Mouse (Mus musculus): ENCODE results near the gene Iqca.

Gene Iqca

DNA sequence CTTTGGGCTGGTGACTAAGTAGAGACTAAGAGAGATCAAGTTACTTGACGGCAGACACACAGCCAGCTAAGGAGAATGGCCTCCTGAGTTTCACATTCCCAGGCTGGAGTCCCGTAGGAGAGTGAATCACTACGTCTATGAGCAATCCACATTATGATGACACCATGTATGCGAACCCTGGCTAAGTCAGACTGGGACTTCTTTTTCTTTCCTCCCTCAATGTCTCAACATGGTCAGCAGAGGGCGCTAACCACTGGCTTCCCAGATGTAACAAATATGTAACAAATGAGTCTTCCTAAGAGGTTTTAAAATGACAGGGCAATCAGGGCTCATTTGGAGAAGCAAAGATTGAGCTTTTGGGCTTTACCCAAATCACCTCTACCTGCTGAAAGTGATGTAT, 101.9 kb downstream of the Iqca start:
- peak; percentile 52 for DNase-seq

DNA sequence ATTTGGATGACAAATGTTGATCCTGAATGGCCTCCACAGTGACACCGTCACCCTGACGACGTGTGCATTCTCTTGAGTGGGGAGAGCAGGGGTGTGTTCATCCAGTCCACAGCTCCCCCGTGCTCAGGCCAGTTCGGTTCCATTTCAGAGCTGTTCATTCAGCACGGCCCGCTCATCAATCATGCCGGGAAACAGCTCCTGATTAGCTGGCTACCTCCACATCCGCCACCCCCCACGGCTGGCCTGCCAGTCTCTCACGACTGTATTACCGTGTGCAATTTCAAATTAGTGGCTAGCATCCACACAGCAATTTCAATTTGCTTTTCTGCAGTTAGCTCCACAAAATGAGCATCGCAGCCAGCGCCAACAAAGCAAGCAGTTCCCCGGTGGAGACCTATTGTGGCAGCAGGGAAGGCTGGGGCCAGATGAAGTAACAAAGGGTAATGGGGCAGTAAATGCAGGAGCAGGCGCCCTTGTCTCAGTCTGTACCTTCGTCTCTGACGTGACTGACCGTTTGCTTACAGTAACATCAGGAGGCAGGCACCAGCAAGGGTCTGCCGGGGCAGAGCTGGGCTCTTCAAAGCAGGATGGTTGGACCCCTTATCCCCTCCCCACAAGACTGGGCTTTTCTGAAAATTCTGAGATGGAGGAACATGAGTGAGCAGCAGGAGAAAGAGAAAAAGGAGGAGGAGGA, 103.0 kb downstream of the Iqca start:
- DNase-seq = no peak

DNA sequence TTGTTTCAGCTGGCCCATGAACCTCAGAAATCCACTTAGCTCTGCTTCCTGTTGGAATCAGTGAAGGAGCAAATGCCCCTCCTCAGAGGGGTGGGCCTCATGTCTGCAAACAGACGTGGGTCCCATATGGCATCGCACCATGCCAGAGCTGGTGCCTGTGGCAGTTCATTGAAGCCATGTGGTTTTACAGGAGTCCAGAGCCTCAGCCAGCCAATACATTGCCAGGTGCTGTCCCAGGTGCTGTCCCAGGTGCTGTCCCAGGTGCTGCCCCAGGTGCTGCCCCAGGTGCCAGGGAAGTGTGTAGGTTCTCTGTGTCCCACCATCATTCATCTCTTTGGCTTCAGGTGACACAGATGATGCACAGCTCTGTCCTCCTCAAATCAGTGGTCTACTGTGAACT, 124.9 kb downstream of the Iqca start:
- DNase-seq = no peak

DNA sequence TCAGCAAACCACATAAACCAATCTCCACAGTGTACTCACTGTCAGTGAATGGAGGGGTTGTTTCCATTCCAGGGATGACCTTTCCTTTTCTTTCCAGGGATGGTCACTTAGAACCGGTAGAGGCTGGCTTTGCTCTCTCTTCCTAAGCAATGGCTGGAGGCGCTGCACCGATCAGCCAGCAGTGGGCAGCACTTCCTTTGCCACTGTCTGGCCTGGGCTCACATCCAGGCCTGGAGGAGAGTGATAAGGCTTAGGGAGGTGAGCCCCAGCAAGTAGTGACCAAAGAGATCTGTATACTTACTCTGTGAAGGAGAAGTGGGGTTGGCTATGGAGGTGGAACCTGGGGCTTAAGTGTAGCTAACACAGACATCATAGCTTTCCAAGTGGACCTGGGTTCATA, 126.3 kb downstream of the Iqca start:
- DNase-seq = peak; percentile 4

DNA sequence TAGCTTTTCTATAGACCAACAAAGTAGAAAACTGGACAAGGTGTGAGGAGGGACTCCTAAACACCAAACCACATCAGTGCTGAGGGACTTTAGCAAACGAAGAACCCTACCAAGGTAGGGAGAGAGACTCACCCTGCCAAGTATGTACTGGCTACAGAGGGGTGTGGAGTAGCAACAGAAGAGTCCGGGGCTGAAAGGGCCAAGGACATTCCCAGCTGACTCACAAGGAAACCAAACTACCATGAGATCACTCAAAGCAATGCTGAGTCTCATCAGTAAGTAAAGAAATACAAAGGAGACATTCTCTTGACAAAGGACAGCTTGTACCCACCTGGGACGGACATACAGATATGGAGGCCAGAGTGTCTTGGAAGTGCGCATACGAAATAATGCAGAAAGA, 132.9 kb downstream of the Iqca start:
- no peak for DNase-seq

DNA sequence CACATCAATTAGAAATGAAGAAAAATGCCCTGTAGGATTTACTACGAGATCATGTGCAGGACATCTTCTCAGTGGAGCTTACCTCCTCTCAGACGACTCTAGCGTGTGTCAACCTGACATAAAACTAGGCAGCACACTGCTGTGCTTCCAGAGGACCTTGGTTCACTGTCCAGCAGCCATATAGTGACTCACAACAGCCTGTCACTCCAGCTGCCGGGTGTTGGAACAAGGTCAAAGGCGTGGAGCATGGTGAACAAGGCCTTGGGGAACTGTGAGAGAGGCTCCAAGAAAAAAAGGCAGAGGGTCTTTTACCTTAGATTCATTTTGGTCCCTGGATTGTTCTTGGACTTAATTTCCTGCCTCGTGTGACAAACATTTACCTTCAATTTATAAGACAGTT, 135.1 kb downstream of the Iqca start:
- no peak for DNase-seq

DNA sequence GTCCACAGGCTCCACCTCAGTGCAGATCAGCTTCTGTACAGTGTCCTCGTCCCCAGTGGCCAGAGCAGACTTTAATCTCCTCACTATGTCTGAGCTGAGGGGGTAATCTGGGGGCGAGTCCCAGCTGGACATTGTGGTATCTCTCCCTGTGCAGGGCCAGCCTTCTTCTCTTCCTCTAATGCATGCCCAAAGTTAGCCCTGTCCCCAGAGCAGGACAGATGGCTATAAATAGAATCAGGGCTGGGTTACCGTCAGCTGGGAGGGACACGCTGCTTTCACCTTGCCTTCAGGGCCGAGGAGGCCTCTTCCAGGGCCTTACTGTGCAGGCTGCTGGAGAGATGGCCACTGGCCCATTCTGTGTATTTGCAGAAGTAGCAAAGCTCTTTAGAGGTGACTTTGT, 138.8 kb downstream of the Iqca start, which contains the start of gene Asb18:
TSS of gene Asb18 (minus strand) at position 221 of the 400 bp plus-strand sequence.
- DNase-seq = no peak

DNA sequence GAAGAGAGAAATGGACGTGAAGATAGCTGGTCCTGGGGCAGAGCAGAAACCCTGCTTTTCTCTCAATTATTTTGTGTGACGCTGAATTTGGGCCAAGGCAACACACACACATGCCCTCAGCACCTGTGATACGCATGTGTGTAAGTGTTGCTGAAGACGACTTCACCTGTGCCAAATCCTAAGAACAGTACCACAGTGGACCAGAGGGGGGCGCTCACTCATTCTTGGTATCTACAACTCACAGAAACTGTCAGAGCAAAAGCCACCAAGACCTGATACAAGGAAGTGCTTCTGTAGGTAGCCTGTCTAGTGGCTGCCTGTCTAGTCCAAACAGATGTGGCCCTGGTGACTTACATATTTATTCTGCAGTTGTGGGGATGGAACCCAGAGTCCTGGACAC, 139.9 kb downstream of the Iqca start:
- no peak for DNase-seq

DNA sequence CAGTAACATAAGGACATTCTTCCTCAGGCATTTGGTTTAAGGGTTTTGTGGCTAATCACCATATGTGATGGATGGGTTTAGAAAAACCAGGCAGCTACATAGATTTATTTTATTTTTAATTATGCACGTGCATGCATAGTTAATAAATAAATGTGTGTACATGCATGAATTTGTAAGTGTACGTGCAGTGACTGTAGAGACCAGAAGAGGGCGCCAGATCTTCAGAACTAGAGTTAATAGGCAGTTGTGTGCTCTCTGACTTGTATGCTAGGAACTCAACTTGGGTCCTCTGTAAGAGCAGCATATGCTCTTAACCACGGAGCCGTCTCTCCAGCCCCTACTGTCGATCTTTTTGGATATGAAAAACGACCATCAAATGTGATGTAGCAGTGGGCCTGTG, 140.4 kb downstream of the Iqca start:
- no peak for DNase-seq

DNA sequence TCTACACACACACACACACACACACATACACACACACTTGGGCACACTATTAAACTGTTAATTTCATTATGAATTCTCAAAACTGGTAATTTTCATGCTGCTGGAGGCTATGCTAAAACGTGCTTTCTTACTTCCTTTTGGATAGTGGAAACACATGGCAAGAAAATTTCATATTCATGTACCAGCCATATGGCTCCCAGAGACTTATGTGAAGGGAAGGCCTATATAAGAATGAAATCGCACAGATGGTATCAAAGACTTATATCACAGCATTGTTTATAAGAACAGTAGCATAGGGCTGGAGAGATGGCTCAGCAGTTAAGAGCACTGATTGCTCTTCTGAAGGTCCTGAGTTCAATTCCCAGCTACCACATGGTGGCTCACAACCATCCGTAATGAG, 141.0 kb downstream of the Iqca start:
- DNase-seq = no peak

DNA sequence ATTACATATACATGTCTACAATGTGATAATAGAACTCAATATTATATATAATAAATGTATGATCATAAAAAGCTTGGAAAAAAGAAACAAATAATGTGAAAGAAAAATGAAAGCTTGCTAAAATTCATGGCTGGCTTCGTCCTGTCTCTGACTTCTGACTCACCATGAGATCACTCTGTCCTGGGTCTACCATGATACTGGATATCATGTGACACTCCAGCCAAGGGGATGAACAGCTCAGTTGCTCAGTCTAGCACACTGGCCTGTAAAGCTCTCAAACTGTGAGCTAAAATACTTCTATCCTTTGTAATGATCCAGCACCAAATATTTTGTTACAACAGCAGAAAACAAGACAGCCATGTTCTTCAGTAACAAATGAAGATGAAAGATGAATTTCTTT, 143.1 kb downstream of the Iqca start:
- no peak for DNase-seq

DNA sequence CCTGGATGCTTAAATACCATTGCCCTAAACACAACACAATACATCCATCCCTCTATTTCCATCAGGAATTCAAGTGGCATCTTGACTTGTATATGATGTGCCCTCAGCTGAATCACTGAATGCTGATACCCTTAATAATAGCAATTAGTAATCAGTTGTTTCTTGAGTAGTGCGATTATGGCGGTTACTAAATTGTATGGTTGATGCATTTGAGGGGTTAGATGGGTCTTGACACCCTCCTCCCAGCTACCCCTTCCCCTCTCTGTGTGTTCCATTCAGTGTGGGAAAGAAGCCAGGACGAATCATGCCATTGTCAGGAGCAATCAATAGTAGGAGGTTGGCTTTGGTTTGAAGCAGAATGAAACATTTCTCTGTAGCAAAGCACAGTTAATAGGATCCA, 144.0 kb downstream of the Iqca start:
- DNase-seq = no peak

DNA sequence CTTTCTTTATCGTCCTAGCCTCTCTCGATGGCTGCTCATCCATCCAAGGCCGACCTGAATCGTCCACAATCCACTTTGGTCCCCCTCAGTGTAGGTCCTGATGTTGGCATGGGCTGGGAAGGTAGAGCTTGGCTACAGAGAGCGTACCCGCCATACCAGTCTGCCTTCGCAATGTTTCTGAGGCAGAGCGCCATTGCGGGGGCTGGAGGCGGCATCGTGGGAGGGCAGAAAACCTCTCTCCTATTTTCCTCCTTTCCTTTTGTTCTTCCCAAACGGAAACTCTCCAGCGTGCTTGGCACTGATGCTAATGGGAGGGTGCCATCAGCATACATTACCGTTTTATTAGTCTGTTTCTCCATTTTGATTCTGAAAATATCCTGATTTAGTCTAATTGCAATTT, 146.5 kb downstream of the Iqca start:
- no peak for DNase-seq

DNA sequence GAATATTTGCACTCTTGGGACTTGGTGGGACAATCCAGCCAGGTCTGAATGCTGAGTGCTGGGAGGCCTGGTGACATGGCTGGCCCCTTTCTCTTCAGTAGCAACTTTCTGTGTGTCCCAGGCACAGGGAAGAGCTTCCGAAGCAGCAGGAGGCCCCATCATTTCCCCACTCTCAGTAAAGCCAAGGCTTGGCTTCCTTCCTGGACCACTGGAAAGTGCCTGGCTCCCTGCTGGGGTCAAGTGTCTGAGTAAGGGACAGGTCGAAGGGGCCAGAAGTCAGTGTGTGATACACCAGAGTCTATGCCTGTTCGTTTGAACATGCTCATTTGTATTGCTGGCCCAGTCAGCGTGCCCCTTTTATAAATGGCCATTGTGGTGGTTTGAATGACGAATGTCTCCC, 152.2 kb downstream of the Iqca start:
- no peak for DNase-seq

DNA sequence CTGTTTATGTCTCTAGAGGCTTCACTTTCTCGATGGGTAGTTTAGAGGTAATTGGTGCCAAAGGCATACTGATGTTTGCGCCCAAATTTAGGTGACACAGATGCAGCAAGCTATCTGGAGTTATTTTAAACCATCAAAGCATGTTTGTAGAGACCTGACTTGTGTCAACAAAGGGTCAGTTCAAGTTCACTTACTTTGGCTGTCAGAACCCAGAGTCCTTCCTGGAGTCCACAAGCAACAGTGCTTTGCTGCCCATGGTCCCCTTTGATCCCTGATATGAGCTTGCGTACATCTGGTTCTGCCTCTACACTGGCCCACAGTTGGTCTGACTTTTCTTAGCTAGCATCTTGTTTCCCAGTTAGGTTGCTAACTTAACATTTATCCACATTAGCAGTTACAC, 153.3 kb downstream of the Iqca start:
- no peak for DNase-seq

DNA sequence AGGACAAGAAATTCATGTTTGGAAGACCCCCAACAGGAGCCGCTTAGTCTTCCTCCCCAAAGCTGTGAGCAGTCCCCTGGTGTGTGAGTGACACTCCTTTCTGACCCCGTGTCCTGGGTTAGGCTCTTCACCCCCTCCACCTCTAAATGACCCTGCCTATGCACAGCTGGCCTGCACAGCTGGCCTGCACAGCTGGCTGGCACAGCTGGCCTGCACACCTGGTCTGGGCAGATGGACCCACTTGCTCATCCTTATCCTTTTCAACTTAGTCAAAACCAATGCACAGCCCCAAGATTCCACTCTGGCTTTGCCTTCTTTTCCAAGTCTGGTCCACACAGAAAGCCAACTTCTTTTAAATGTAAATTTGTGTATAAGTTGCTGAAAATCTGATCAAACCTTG, 154.5 kb downstream of the Iqca start:
- DNase-seq = no peak

DNA sequence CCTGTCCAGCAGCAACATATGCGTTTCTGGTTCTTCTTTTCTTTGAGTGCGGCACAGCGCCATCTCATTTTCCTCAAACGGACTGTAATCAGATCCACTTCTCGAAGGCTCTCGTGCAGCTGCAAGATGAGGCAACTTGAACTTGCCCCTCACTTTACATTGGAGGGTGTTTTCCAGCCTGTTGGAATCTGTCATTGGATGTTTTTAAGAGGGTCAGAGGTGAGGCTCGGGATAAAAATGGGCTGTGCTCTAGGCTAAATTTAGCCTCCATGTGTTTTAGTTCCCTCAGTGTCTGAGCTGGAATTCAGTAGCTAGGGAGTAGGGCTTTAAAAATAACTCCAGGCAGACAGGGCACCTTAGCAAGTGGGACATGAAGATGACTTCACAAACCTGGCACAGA, 155.1 kb downstream of the Iqca start:
- DNase-seq = no peak

DNA sequence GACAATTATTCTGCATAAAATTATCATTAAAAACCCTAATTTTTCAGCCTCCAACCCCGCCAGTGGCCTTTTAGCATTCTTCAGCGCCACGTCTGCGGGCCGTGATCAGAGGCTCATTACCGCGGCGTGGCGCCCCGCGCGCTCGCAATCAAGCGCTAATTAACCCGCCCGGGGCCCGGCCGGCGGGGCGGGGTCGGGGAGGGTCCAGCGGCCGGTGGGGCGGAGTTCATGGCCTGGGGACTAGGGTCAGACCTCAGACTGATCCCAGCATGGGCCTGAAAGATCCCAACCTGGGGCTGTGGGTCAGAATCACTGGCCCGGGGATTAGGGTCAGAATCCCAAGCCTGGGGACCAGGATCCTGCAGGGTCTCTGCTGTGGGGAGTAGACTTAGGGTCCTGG, 160.9 kb downstream of the Iqca start:
- no peak for DNase-seq
